Mouse (Mus musculus) embryonic facial prominence, embryonic 12.5 days (tissue): ENCODE results near the gene Arhgap21. TPM values are rescaled to one million over a fixed set of nuclear protein-coding genes. Genes with fewer than 3 reads are reported as not detected.

Experiments
- ATAC-seq: fragments of 200-750 bp; cut with Nextera tagmentation; 2 replicates; pipeline ENCODE4 v1.8.0; 2017; ENCODE audit not compliant: insufficient number of reproducible peaks, insufficient read depth, low FRiP score, low TSS enrichment
- H3K27ac ChIP-seq: fragments of 300-500 bp; sonication (generic); 2 replicates; pipeline ENCODE4 v1.5.1; 2016; ENCODE audit warnings: mild to moderate bottlenecking
- H3K27me3 ChIP-seq: fragments of 300-500 bp; sonication (generic); 2 replicates; pipeline ENCODE4 v1.6.1; 2016; ENCODE audit warnings: mild to moderate bottlenecking, moderate library complexity
- H3K36me3 ChIP-seq: fragments of 300-500 bp; sonication (generic); 2 replicates; pipeline ENCODE4 v1.6.1; 2016; ENCODE audit warnings: mild to moderate bottlenecking
- H3K4me1 ChIP-seq: fragments of 300-500 bp; sonication (generic); 2 replicates; pipeline ENCODE4 v1.6.1; 2016
- H3K4me2 ChIP-seq: fragments of 300-500 bp; sonication (generic); replicated peaks from 2 replicates; pipeline ENCODE4 v1.6.1; 2016; ENCODE audit warnings: mild to moderate bottlenecking, moderate library complexity
- H3K4me3 ChIP-seq: fragments of 300-500 bp; sonication (generic); 2 replicates; pipeline ENCODE4 v1.5.1; 2016; ENCODE audit warnings: mild to moderate bottlenecking
- H3K9ac ChIP-seq: fragments of 300-500 bp; sonication (generic); 2 replicates; pipeline ENCODE4 v1.6.1; 2016; ENCODE audit warnings: mild to moderate bottlenecking, moderate library complexity
- H3K9me3 ChIP-seq: fragments of 300-500 bp; sonication (generic); 2 replicates; pipeline ENCODE4 v1.6.1; 2016; ENCODE audit warnings: mild to moderate bottlenecking, moderate library complexity
- WGBS: fragments of 180-500 bp; shearing (Covaris S2); methylation state at CpG from one replicate; pipeline ENCODE4 v1.1.7; 2016; 5-methylcytosine and 5-hydroxymethylcytosine counted together
- polyA plus RNA-seq: library from polyadenylated mRNA; unstranded; fragments of >200 nt; fragmentation: Nextera tagmentation; extraction: Ambion mirVana; gene quantifications from 2 replicates; pipeline ENCODE4 v1.2.1, GENCODE M21; 2016

The Arhgap21 gene
- polyA plus RNA-seq, 1 experiment from 2014 or later = 15.9 TPM

GRCm38 (mm10) chr2:20964461-20964860, 4.2 kb downstream of the Arhgap21 start:
- H3K36me3 ChIP-seq = no peaks in the 10 kb centered on the region
- H3K4me2 ChIP-seq = peak overlapping the region; percentile 15; the same call in 1 of the 2 replicates
- H3K27me3 ChIP-seq = no peaks in the 10 kb centered on the region
- no peaks in the 10 kb centered on the region for H3K9me3 ChIP-seq
- no peak overlapping the region for H3K27ac ChIP-seq
- no peak overlapping the region for H3K9ac ChIP-seq
- no peak overlapping the region for H3K4me3 ChIP-seq
- H3K4me1 ChIP-seq = peaks cover 34% of the 10 kb centered on the region
- ATAC-seq = no peak

- H3K27ac ChIP-seq = no peak overlapping the region
- no peaks in the 10 kb centered on the region for H3K27me3 ChIP-seq
- no peak for ATAC-seq
- H3K4me1 ChIP-seq = peaks cover 34% of the 10 kb centered on the region
- no peak overlapping the region for H3K9ac ChIP-seq
- WGBS = 74% methylated on average over 5 of the region's 5 CpGs
- no peak overlapping the region for H3K4me3 ChIP-seq
- H3K9me3 ChIP-seq = no peaks in the 10 kb centered on the region
- H3K36me3 ChIP-seq = no peaks in the 10 kb centered on the region
- H3K4me2 ChIP-seq = no peak overlapping the region
Observed at GRCm38 (mm10) chr2:20963226-20963805, 5.4 kb downstream of the Arhgap21 start.

- WGBS = 37% methylated on average over 2 of the region's 2 CpGs
- Histone ChIP-seq H3K4me3 (no peak overlapping the region), H3K36me3 (no peaks in the 10 kb centered on the region), H3K27ac (no peak overlapping the region), H3K9ac (no peak overlapping the region), H3K4me2 (no peak overlapping the region), H3K4me1 (peaks cover 31% of the 10 kb centered on the region), H3K9me3 (no peaks in the 10 kb centered on the region), H3K27me3 (no peaks in the 10 kb centered on the region)
- no peak for ATAC-seq
Observed at GRCm38 (mm10) chr2:20962284-20962683, 6.4 kb downstream of the Arhgap21 start.

- H3K4me3 ChIP-seq = no peak overlapping the region
- H3K9ac ChIP-seq = no peak overlapping the region
- H3K9me3 ChIP-seq = no peaks in the 10 kb centered on the region
- no peak for ATAC-seq
- 41% methylated on average over 6 of the region's 6 CpGs for WGBS
- H3K4me2 ChIP-seq = no peak overlapping the region
- H3K4me1 ChIP-seq = peaks cover 27% of the 10 kb centered on the region; the same call in 1 of the 2 replicates
- H3K27ac ChIP-seq = no peak overlapping the region
- H3K36me3 ChIP-seq = no peaks in the 10 kb centered on the region
- H3K27me3 ChIP-seq = no peaks in the 10 kb centered on the region
Observed at GRCm38 (mm10) chr2:20961825-20962224, 6.9 kb downstream of the Arhgap21 start.

- no peak overlapping the region for H3K4me2 ChIP-seq
- no peaks in the 10 kb centered on the region for H3K36me3 ChIP-seq
- ATAC-seq = no peak
- WGBS = 62% methylated on average over 8 of the region's 8 CpGs
- H3K9me3 ChIP-seq = no peaks in the 10 kb centered on the region
- no peak overlapping the region for H3K27ac ChIP-seq
- H3K27me3 ChIP-seq = no peaks in the 10 kb centered on the region
- peaks cover 23% of the 10 kb centered on the region; the same call in 1 of the 2 replicates for H3K4me1 ChIP-seq
- H3K9ac ChIP-seq = no peak overlapping the region
- H3K4me3 ChIP-seq = no peak overlapping the region
Observed at GRCm38 (mm10) chr2:20961295-20961694, 7.4 kb downstream of the Arhgap21 start.

GRCm38 (mm10) chr2:20960668-20961035, 8.0 kb downstream of the Arhgap21 start:
- Histone ChIP-seq H3K27me3 (no peaks in the 10 kb centered on the region), H3K4me3 (no peak overlapping the region), H3K27ac (no peak overlapping the region), H3K4me2 (no peak overlapping the region), H3K4me1 (peaks cover 17% of the 10 kb centered on the region; the same call in 1 of the 2 replicates), H3K9me3 (no peaks in the 10 kb centered on the region), H3K36me3 (no peaks in the 10 kb centered on the region), H3K9ac (no peak overlapping the region)
- no peak for ATAC-seq
- WGBS = 82% methylated on average over 8 of the region's 8 CpGs

- no peaks in the 10 kb centered on the region for H3K9me3 ChIP-seq
- H3K9ac ChIP-seq = no peak overlapping the region
- no peaks in the 10 kb centered on the region for H3K27me3 ChIP-seq
- H3K36me3 ChIP-seq = no peaks in the 10 kb centered on the region
- no peak for ATAC-seq
- WGBS = 78% methylated on average over 9 of the region's 9 CpGs
- no peak overlapping the region for H3K4me2 ChIP-seq
- no peak overlapping the region for H3K27ac ChIP-seq
- peaks cover 16% of the 10 kb centered on the region; the same call in 1 of the 2 replicates for H3K4me1 ChIP-seq
- no peak overlapping the region for H3K4me3 ChIP-seq
Observed at GRCm38 (mm10) chr2:20959906-20960667, 8.6 kb downstream of the Arhgap21 start.

GRCm38 (mm10) chr2:20959045-20959444, 9.6 kb downstream of the Arhgap21 start:
- H3K9me3 ChIP-seq = no peaks in the 10 kb centered on the region
- H3K4me3 ChIP-seq = no peak overlapping the region
- no peaks in the 10 kb centered on the region for H3K36me3 ChIP-seq
- H3K4me2 ChIP-seq = no peak overlapping the region
- no peak for ATAC-seq
- no peak overlapping the region for H3K27ac ChIP-seq
- H3K27me3 ChIP-seq = no peaks in the 10 kb centered on the region
- WGBS = 69% methylated on average over 2 of the region's 2 CpGs
- peaks cover 14% of the 10 kb centered on the region; the same call in 1 of the 2 replicates for H3K4me1 ChIP-seq
- H3K9ac ChIP-seq = no peak overlapping the region

- WGBS = 93% methylated on average over 1 of the region's 1 CpGs
- Histone ChIP-seq H3K9me3 (no peaks in the 10 kb centered on the region), H3K4me1 (peaks cover 11% of the 10 kb centered on the region; the same call in 1 of the 2 replicates), H3K36me3 (no peaks in the 10 kb centered on the region), H3K9ac (no peak overlapping the region), H3K4me3 (no peak overlapping the region), H3K4me2 (no peak overlapping the region), H3K27ac (no peak overlapping the region), H3K27me3 (no peaks in the 10 kb centered on the region)
- no peak for ATAC-seq
Observed at GRCm38 (mm10) chr2:20957995-20958394, 10.7 kb downstream of the Arhgap21 start.

GRCm38 (mm10) chr2:20956716-20957115, 12.0 kb downstream of the Arhgap21 start:
- H3K4me3 ChIP-seq = no peak overlapping the region
- H3K27ac ChIP-seq = no peak overlapping the region
- H3K36me3 ChIP-seq = no peaks in the 10 kb centered on the region
- no peaks in the 10 kb centered on the region for H3K27me3 ChIP-seq
- H3K4me1 ChIP-seq = peaks cover 2% of the 10 kb centered on the region; the same call in 1 of the 2 replicates
- no peak for ATAC-seq
- H3K9me3 ChIP-seq = no peaks in the 10 kb centered on the region
- 81% methylated on average over 5 of the region's 5 CpGs for WGBS
- H3K9ac ChIP-seq = no peak overlapping the region
- H3K4me2 ChIP-seq = no peak overlapping the region

- 60% methylated on average over 6 of the region's 6 CpGs for whole genome bisulfite sequencing
- Histone ChIP-seq H3K9me3 (no peaks in the 10 kb centered on the region), H3K4me2 (no peak overlapping the region), H3K36me3 (no peaks in the 10 kb centered on the region), H3K4me3 (no peak overlapping the region), H3K9ac (no peak overlapping the region), H3K27me3 (no peaks in the 10 kb centered on the region), H3K27ac (no peak overlapping the region), H3K4me1 (0 out of 2 replicates have a peak, but pooled peaks cover 2% of the 10 kb centered on the region)
- ATAC-seq = no peak
Observed at GRCm38 (mm10) chr2:20955996-20956395, 12.7 kb downstream of the Arhgap21 start.

GRCm38 (mm10) chr2:20955376-20955775, 13.3 kb downstream of the Arhgap21 start:
- Histone ChIP-seq H3K36me3 (no peaks in the 10 kb centered on the region), H3K9me3 (no peaks in the 10 kb centered on the region), H3K4me1 (no peaks in the 10 kb centered on the region), H3K27ac (no peak overlapping the region), H3K9ac (no peak overlapping the region), H3K4me2 (no peak overlapping the region), H3K4me3 (no peak overlapping the region), H3K27me3 (no peaks in the 10 kb centered on the region)
- ATAC-seq = no peak
- WGBS = 72% methylated on average over 8 of the region's 8 CpGs
